Mouse (Mus musculus): ENCODE measurements around the gene Jak1. TPM values are rescaled to one million over a fixed set of nuclear protein-coding genes. Genes with fewer than 3 reads are reported as not detected.

The Jak1 gene
- polyA plus RNA-seq, 1 experiment from 2014 or later: 44.9 TPM

DNA sequence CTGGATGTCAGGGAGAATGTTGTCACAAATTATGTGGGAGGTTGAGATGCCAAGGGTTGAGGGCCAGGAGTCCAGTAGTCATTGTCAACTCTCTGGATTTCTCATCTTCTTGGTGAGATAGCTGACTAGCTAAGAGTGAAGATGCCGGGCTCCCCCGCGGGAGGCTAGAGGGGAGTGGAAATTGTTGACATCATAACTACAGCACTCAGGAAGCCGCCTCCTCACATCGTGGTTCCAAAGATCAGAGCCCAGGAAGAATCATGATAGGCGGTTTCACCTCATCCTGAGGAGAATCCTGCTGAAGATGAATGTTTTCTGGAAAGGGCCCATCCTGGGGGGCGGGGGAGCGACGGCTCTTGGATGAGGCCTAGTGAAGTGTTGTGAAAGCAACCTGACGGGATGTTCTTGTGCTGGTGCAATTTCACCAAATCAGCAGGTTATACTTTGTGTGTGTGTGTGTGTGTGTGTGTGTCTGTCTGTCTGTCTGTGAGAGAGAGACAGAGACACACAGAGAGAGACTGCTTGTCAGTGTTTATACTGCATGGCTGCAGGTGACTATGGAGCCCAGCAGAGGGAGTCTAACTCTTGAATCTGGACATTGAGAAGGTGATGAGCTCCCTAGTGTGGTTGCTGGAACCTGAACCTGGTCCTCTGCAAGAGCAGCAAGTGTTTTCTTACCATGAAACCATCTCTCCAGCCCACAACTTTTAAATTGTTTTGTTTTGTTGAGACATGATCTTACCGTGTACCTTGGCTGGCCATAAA is 118.0 kb downstream of the Jak1 start:
- Histone ChIP-seq H3K9me3 (no peaks in the 10 kb centered on the region), H3K9ac (no peak overlapping the region), H3K27ac (no peak overlapping the region), H3K4me2 (no peak overlapping the region), H3K4me3 (replicated peaks) (no peak overlapping the region), H3K36me3 (replicated peaks) (peaks cover 4% of the 10 kb centered on the region; the same call in 1 of the 2 replicates), H3K4me1 (peaks cover 17% of the 10 kb centered on the region), H3K27me3 (no peaks in the 10 kb centered on the region)
- ATAC-seq (ENCODE audit: low FRiP score): no peak
- WGBS: 92% methylated on average over 11 of the region's 11 CpGs

DNA sequence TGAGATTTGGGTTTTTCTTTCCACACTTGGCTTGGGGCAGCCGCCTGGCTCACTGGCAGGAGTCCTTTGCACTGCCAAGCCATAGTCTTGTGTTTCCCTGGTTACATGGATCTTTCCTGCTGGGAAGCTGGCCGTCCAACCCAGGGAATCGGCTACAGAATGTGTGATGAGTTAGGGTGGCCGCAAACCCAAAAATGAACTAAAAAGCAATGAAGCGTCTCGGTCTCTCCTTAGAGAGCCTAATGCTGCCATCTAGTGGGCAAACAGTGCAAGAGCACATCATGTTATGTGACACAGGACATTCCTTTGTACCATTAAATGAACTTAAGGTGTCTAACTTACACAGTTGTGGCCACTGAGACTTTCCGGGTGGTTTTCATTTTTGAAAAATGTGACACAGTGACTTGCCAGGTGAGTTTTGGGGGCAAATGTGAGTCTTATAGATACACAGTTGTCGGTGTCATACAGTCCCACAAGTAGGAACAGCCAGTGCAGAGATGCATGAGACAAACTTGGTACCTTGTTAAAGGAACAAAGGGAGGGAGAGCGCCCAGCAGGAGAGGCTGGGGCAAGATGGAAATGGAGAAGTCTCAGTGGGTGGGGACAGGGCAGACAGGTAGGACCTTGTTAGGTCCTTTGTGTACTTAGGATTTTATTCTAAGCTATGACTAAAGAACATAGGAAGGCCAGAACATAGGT is 118.9 kb downstream of the Jak1 start:
- Histone ChIP-seq H3K36me3 (replicated peaks) (peaks cover 4% of the 10 kb centered on the region; the same call in 1 of the 2 replicates), H3K4me1 (peaks cover 17% of the 10 kb centered on the region), H3K9ac (no peak overlapping the region), H3K9me3 (no peaks in the 10 kb centered on the region), H3K4me3 (replicated peaks) (no peak overlapping the region), H3K4me2 (no peak overlapping the region), H3K27me3 (no peaks in the 10 kb centered on the region), H3K27ac (no peak overlapping the region)
- 31% methylated on average over 9 of the region's 9 CpGs for WGBS
- ATAC-seq (ENCODE audit: low FRiP score): peak; percentile 73

DNA sequence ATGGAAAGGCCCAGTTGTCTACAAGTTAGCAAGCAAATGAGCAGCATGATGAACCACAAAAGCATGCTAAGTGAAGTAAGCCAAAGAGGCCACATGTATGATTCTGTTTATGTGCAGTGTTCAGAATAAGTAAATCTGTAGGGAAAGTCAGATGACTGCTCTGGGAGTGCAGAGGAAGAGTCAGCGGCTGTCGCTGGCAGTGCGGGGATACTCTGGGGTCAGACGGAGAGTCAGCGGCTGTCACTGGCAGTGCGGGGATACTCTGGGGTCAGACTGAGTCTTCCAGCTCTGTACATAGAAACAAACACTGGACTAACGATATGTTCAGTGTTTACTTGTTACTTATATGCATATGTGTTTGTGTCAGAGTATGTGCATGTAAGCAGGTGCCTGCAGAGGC is 120.3 kb downstream of the Jak1 start:
- H3K36me3 ChIP-seq (replicated peaks): no peaks in the 10 kb centered on the region
- WGBS: 85% methylated on average over 7 of the region's 7 CpGs
- H3K4me3 ChIP-seq (replicated peaks): no peak overlapping the region
- no peak for ATAC-seq (ENCODE audit: low FRiP score)
- no peak overlapping the region for H3K9ac ChIP-seq
- H3K4me1 ChIP-seq: peaks cover 17% of the 10 kb centered on the region
- H3K27me3 ChIP-seq: no peaks in the 10 kb centered on the region
- H3K4me2 ChIP-seq: no peak overlapping the region
- no peak overlapping the region for H3K27ac ChIP-seq
- H3K9me3 ChIP-seq: no peaks in the 10 kb centered on the region

DNA sequence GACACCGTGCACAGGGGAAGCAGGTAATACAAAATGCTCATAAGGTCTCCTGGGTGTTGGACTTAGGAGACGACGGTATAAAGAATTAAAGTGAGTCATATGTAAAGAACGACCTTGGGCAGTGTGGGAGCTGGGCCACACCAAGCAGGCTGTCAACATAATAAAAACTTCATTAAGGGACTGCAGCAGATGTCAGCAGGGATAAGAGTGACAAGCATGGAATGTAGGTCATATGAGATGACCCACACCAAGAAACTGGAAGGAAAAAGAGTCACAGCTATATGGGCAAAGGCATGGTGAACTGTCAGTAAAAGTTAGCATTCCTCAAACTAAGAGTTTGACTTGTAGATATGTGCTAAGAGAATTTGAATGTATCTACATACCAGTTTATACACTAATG is 120.7 kb downstream of the Jak1 start:
- no peaks in the 10 kb centered on the region for H3K36me3 ChIP-seq (replicated peaks)
- peaks cover 17% of the 10 kb centered on the region for H3K4me1 ChIP-seq
- no peak overlapping the region for H3K27ac ChIP-seq
- no peaks in the 10 kb centered on the region for H3K27me3 ChIP-seq
- no peaks in the 10 kb centered on the region for H3K9me3 ChIP-seq
- H3K4me3 ChIP-seq (replicated peaks): no peak overlapping the region
- ATAC-seq (ENCODE audit: low FRiP score): no peak
- WGBS: 82% methylated on average over 4 of the region's 4 CpGs
- no peak overlapping the region for H3K9ac ChIP-seq
- H3K4me2 ChIP-seq: no peak overlapping the region

DNA sequence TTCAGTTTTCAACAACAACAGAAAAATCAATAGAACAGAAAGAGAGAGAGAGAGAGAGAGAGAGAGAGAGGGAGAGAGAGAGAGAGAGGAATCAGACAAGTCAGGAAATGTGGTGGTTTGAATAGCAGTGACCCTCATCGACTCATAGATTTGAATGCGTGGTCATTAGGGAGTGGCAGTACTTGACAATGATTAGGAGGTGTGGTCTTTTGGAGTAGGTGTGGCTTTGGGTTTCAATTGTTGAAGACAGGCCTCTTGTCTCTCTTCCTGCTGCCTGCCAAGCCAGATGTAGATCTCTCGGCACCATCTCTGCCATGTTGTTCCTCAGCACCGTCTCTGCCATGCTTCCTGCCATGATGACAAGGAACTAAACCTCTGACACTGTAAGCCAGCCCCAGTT is 121.2 kb downstream of the Jak1 start:
- 81% methylated on average over 4 of the region's 4 CpGs for WGBS
- no peaks in the 10 kb centered on the region for H3K36me3 ChIP-seq (replicated peaks)
- no peaks in the 10 kb centered on the region for H3K27me3 ChIP-seq
- no peak overlapping the region for H3K9ac ChIP-seq
- H3K4me3 ChIP-seq (replicated peaks): no peak overlapping the region
- H3K27ac ChIP-seq: no peak overlapping the region
- H3K4me2 ChIP-seq: no peak overlapping the region
- no peak for ATAC-seq (ENCODE audit: low FRiP score)
- H3K4me1 ChIP-seq: peaks cover 17% of the 10 kb centered on the region
- no peaks in the 10 kb centered on the region for H3K9me3 ChIP-seq

DNA sequence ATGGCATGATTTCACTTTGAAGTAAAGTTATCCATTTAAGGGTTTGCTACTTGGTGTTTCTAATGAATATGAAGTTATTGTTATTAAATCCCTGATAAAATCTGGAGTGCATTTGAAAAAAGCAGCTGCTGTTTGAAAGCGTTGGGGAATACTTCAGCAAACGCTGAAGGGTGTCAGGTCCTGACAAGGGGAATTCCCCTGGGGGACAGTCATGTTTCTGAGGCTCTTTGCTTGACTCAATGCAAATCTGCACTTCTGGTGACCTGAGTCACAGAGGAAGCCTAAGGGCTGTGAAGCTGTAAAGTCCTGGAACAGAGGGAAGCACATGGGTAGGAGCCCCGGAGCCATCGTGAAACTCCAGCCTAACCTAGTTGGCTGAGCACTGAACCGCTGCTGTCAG is 123.3 kb downstream of the Jak1 start:
- Histone ChIP-seq H3K9me3 (no peaks in the 10 kb centered on the region), H3K4me3 (replicated peaks) (no peak overlapping the region), H3K27ac (no peak overlapping the region), H3K4me2 (no peak overlapping the region), H3K4me1 (peaks cover 17% of the 10 kb centered on the region), H3K27me3 (no peaks in the 10 kb centered on the region), H3K36me3 (replicated peaks) (no peaks in the 10 kb centered on the region), H3K9ac (no peak overlapping the region)
- no peak for ATAC-seq (ENCODE audit: low FRiP score)
- 95% methylated on average over 5 of the region's 5 CpGs for WGBS

DNA sequence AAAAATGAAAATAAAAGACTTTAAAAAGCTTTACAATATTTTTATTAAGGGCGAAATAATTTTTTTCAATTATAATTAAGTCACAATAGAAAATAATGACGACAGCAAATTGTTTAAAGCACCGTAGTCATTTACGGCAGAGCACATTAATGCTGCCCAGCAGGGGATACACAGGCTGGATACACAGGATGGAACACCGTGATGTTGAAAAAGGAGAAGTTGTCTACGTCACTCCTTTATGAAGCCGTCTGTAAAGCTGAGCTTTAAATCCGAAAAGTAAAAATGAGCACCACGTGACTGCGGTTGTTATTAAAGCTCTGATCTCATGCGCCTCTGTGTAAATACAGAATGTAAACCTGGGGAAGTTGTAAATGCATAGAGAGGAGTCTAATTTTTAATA is 127.1 kb downstream of the Jak1 start:
- no peak overlapping the region for H3K4me3 ChIP-seq (replicated peaks)
- no peak overlapping the region for H3K9ac ChIP-seq
- no peak overlapping the region for H3K4me2 ChIP-seq
- no peak for ATAC-seq (ENCODE audit: low FRiP score)
- H3K27ac ChIP-seq: no peak overlapping the region
- 82% methylated on average over 11 of the region's 11 CpGs for WGBS
- H3K4me1 ChIP-seq: no peaks in the 10 kb centered on the region
- no peaks in the 10 kb centered on the region; the same call in 1 of the 2 replicates for H3K36me3 ChIP-seq (replicated peaks)
- H3K9me3 ChIP-seq: no peaks in the 10 kb centered on the region
- H3K27me3 ChIP-seq: no peaks in the 10 kb centered on the region

DNA sequence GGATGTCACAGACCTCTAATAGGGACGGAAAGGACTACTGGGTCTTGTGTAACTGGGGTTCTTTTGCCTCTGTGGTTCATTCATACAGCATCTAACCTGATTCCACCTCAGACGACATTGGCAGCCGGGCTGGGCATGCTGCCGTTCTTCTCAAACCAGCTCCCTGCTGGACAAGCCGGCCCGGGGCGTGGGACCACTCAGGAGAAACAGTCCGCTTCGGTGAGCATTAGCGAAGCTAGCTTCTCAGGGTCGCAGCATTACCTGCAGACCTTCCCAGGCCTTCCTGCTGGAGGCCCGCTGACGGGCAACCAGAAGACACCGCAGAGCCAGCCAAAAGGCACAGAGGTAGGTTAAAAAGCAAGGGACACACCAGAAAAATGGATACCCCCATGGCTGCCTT is 129.2 kb downstream of the Jak1 start:
- Histone ChIP-seq H3K36me3 (replicated peaks) (no peaks in the 10 kb centered on the region; the same call in none of the 2 replicates), H3K4me1 (no peaks in the 10 kb centered on the region), H3K4me3 (replicated peaks) (no peak overlapping the region), H3K9me3 (no peaks in the 10 kb centered on the region), H3K4me2 (no peak overlapping the region), H3K9ac (no peak overlapping the region), H3K27ac (no peak overlapping the region), H3K27me3 (no peaks in the 10 kb centered on the region)
- 94% methylated on average over 14 of the region's 14 CpGs for WGBS
- ATAC-seq (ENCODE audit: low FRiP score): no peak

DNA sequence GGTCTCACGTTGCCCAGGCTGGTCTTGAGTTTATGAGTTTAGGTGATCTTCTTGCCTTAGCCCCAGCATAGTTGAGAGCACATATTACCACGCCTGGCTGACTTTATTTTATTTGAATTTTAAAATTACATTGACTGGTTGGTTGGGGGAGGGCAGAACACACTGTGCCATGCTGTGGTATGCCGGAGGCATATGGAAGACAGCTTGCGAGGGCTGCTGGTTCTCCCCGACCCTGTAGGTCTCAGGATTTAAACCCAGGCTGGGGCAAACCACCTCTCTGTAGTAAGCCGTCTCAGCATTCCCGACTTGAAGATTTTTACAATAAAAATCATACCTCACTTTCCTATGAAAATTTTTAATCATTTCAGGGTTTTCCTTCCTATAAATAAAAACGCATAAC is 130.1 kb downstream of the Jak1 start:
- Histone ChIP-seq H3K4me1 (no peaks in the 10 kb centered on the region), H3K4me2 (no peak overlapping the region), H3K27me3 (no peaks in the 10 kb centered on the region), H3K36me3 (replicated peaks) (no peaks in the 10 kb centered on the region; the same call in none of the 2 replicates), H3K4me3 (replicated peaks) (no peak overlapping the region), H3K27ac (no peak overlapping the region), H3K9ac (no peak overlapping the region), H3K9me3 (no peaks in the 10 kb centered on the region)
- WGBS: 93% methylated on average over 8 of the region's 8 CpGs
- no peak for ATAC-seq (ENCODE audit: low FRiP score)

DNA sequence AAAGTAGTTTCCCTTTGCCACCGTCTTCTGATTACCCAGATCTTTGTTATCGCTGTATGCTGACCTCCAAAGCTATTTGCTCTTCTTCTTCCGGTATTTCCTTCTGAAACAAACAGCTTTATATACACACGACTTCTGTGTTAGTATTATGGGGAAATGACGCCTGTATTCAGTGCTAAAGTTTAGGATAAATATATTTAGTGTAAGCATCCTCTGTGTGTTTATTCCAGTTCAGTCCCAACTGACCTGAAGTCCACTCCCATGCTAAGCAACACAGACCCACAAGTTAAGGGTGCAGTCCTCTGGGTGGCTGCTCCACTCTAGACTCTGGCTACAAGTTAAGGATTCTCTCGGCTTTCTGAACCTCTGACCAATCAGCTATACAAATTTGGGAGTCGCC is 144.1 kb downstream of the Jak1 start:
- Histone ChIP-seq H3K4me1 (no peaks in the 10 kb centered on the region), H3K9ac (no peak overlapping the region), H3K4me3 (replicated peaks) (no peak overlapping the region), H3K36me3 (replicated peaks) (no peaks in the 10 kb centered on the region), H3K27me3 (no peaks in the 10 kb centered on the region), H3K9me3 (no peaks in the 10 kb centered on the region), H3K27ac (no peak overlapping the region), H3K4me2 (no peak overlapping the region)
- WGBS: 92% methylated on average over 7 of the region's 7 CpGs
- no peak for ATAC-seq (ENCODE audit: low FRiP score)

DNA sequence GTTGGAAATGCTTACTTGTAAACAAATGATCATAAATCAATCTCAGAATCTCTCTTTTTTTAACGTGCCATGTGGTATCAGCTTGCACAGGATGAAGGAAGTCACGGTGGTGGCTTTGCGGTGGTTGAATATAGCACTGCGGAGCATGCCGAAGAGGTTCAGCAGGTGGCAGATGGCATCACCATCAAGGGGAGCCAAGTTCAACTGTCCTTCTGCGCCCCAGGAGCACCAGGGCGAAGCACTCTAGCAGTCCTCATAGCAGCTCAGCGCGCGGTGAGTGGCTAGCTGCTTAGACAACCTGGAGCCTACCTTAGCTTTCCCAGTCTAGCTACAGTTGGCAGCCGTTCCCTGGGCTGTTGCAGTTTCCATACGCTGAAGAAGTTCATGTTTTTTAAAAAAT is 158.0 kb downstream of the Jak1 start:
- WGBS: 94% methylated on average over 12 of the region's 12 CpGs
- H3K36me3 ChIP-seq (replicated peaks): peaks cover 26% of the 10 kb centered on the region
- H3K9ac ChIP-seq: no peak overlapping the region
- no peaks in the 10 kb centered on the region for H3K27me3 ChIP-seq
- H3K4me2 ChIP-seq: no peak overlapping the region
- H3K4me1 ChIP-seq: no peaks in the 10 kb centered on the region
- ATAC-seq (ENCODE audit: low FRiP score): no peak
- no peak overlapping the region for H3K4me3 ChIP-seq (replicated peaks)
- peaks cover 16% of the 10 kb centered on the region for H3K9me3 ChIP-seq
- H3K27ac ChIP-seq: no peak overlapping the region

Measured in forebrain, embryonic 12.5 days (tissue).